Mouse (Mus musculus) CH12.LX (cell line): ENCODE data around the gene Tyrobp. TPM values are rescaled to one million over a fixed set of nuclear protein-coding genes. Genes with fewer than 3 reads are reported as not detected.

Experiments used
- DNase-seq: peaks from one replicate; pipeline ENCODE4 v3.0.0-alpha.2; 2013; ENCODE audit errors: extremely low read depth
- H3K27ac ChIP-seq: 2 replicates; pipeline ENCODE4 v1.5.1; 2012; ENCODE audit warnings: low read depth, mild to moderate bottlenecking, control low read depth, moderate library complexity; ENCODE audit not compliant: insufficient read depth
- H3K27me3 ChIP-seq: replicated peaks from 2 replicates; pipeline ENCODE3; 2012; ENCODE audit warnings: inconsistent platforms
- H3K36me3 ChIP-seq, 2 experiments: replicated peaks in 1 of 2; 2 replicates each; pipeline versions ENCODE3 to v1.6.1; 2012; ENCODE audit warnings: inconsistent platforms in 1 of 2, low read length in 1 of 2, mild to moderate bottlenecking in 1 of 2, mixed read lengths in 1 of 2, moderate library complexity in 1 of 2; ENCODE audit not compliant: control insufficient read depth in 1 of 2, insufficient read depth in 1 of 2
- H3K4me1 ChIP-seq, 2 experiments: 2 replicates each; pipeline ENCODE4 v1.6.1; 2012; ENCODE audit warnings: inconsistent platforms in 1 of 2, moderate library complexity in 1 of 2; ENCODE audit not compliant: insufficient read depth in 2 of 2, control insufficient read depth in 1 of 2
- H3K4me2 ChIP-seq: 2 replicates; pipeline ENCODE4 v1.6.1; 2012; ENCODE audit warnings: low read depth, mild to moderate bottlenecking, control low read depth; ENCODE audit not compliant: poor library complexity, insufficient read depth, severe bottlenecking
- H3K4me3 ChIP-seq, 3 experiments: fragments of 150-350 bp in 1 of 3; sonication (generic) in 1 of 3; replicated peaks in 1 of 3; 2 replicates each; pipeline versions ENCODE3 to v1.5.1; 2011 to 2012; ENCODE audit warnings: low read depth in 2 of 3, low read length in 2 of 3, mild to moderate bottlenecking in 2 of 3, moderate library complexity in 2 of 3, control low read depth in 1 of 3, improper control_type of control experiment in 1 of 3, inconsistent platforms in 1 of 3, mixed read lengths in 1 of 3; ENCODE audit not compliant: poor library complexity in 1 of 3
- H3K79me2 ChIP-seq: replicated peaks from 2 replicates; pipeline ENCODE4 v1.6.1; 2012; ENCODE audit warnings: mild to moderate bottlenecking, moderate library complexity; ENCODE audit not compliant: control insufficient read depth, poor library complexity, insufficient read depth, severe bottlenecking; ENCODE audit errors: extremely low read depth
- H3K9ac ChIP-seq: 2 replicates; pipeline ENCODE4 v1.6.1; 2012; ENCODE audit warnings: low read depth, mild to moderate bottlenecking, control low read depth, moderate library complexity; ENCODE audit not compliant: insufficient read depth
- H3K9me3 ChIP-seq: replicated peaks from 2 replicates; pipeline ENCODE3; 2012; ENCODE audit warnings: low read length, inconsistent platforms, mixed read lengths
- BHLHE40 ChIP-seq: IDR thresholded peaks from 2 replicates; pipeline ENCODE4 v1.6.1; 2011; ENCODE audit warnings: mild to moderate bottlenecking, low read depth, low read length, improper control_type of control experiment
- CHD1 ChIP-seq: IDR thresholded peaks from 2 replicates; pipeline ENCODE4 v1.6.1; 2012; ENCODE audit warnings: low read depth, low read length, improper control_type of control experiment, inconsistent platforms
- CHD2 ChIP-seq: IDR thresholded peaks from 2 replicates; pipeline ENCODE4 v1.6.1; 2011; ENCODE audit warnings: low read length, improper control_type of control experiment
- CTCF ChIP-seq, 2 experiments: IDR thresholded peaks in 1 of 2; conservative IDR thresholded peaks in 1 of 2; 2 replicates each; pipeline ENCODE4 v1.5.1; 2011 to 2012; ENCODE audit warnings: low read depth in 2 of 2, low read length in 2 of 2, improper control_type of control experiment in 1 of 2, inconsistent platforms in 1 of 2, mild to moderate bottlenecking in 1 of 2, moderate library complexity in 1 of 2
- E2F4 ChIP-seq: IDR thresholded peaks from 2 replicates; pipeline ENCODE4 v1.6.1; 2011; ENCODE audit warnings: low read depth, low read length, improper control_type of control experiment; ENCODE audit not compliant: insufficient replicate concordance
- ELF1 ChIP-seq: IDR thresholded peaks from 2 replicates; pipeline ENCODE4 v1.6.1; 2014; ENCODE audit warnings: low read depth, mild to moderate bottlenecking, inconsistent platforms, low read length, improper control_type of control experiment
- EP300 ChIP-seq: IDR thresholded peaks from 2 replicates; pipeline ENCODE4 v1.6.1; 2011; ENCODE audit warnings: low read length, improper control_type of control experiment
- ETS1 ChIP-seq: conservative IDR thresholded peaks from 2 replicates; pipeline ENCODE4 v1.6.1; 2012; ENCODE audit warnings: low read depth, mild to moderate bottlenecking, inconsistent platforms, low read length, improper control_type of control experiment, moderate library complexity
- GABPA ChIP-seq: IDR thresholded peaks from 2 replicates; pipeline ENCODE4 v1.6.1; 2012; ENCODE audit warnings: low read depth, low read length, improper control_type of control experiment, inconsistent platforms; ENCODE audit not compliant: insufficient replicate concordance
- HCFC1 ChIP-seq: IDR thresholded peaks from 2 replicates; pipeline ENCODE4 v1.6.1; 2012; ENCODE audit warnings: low read depth, mild to moderate bottlenecking, inconsistent platforms, low read length, improper control_type of control experiment
- IRF4 ChIP-seq: IDR thresholded peaks from 2 replicates; pipeline ENCODE4 v1.6.1; 2014; ENCODE audit warnings: low read depth, mild to moderate bottlenecking, inconsistent platforms, low read length, improper control_type of control experiment
- JUN ChIP-seq: IDR thresholded peaks from 2 replicates; pipeline ENCODE4 v1.6.1; 2011; ENCODE audit warnings: low read depth, mild to moderate bottlenecking, low read length, improper control_type of control experiment, moderate library complexity; ENCODE audit not compliant: insufficient read depth
- JUND ChIP-seq: conservative IDR thresholded peaks from 2 replicates; pipeline ENCODE4 v1.6.1; 2011; ENCODE audit warnings: low read depth, low read length, improper control_type of control experiment
- KAT2A ChIP-seq: IDR thresholded peaks from 2 replicates; pipeline ENCODE4 v1.6.1; 2012; ENCODE audit warnings: low read length, improper control_type of control experiment, inconsistent platforms; ENCODE audit not compliant: insufficient replicate concordance
- MAFK ChIP-seq: IDR thresholded peaks from 2 replicates; pipeline ENCODE4 v1.6.1; 2011; ENCODE audit warnings: low read length, improper control_type of control experiment; ENCODE audit not compliant: insufficient replicate concordance
- MAX ChIP-seq: IDR thresholded peaks from 2 replicates; pipeline ENCODE4 v1.6.1; 2011; ENCODE audit warnings: low read length, improper control_type of control experiment
- MAZ ChIP-seq: IDR thresholded peaks from 2 replicates; pipeline ENCODE4 v1.6.1; 2012; ENCODE audit warnings: low read depth, mild to moderate bottlenecking, inconsistent platforms, low read length, improper control_type of control experiment, moderate library complexity
- MEF2A ChIP-seq: IDR thresholded peaks from 2 replicates; pipeline ENCODE4 v1.6.1; 2014; ENCODE audit warnings: low read depth, mild to moderate bottlenecking, inconsistent platforms, low read length, improper control_type of control experiment, borderline replicate concordance
- MXI1 ChIP-seq: IDR thresholded peaks from 2 replicates; pipeline ENCODE4 v1.6.1; 2011; ENCODE audit warnings: mild to moderate bottlenecking, low read depth, low read length, improper control_type of control experiment
- MYC ChIP-seq: IDR thresholded peaks from 2 replicates; pipeline ENCODE4 v1.6.1; 2011; ENCODE audit warnings: low read depth, mild to moderate bottlenecking, improper control_type of control experiment, low read length
- NELFE ChIP-seq: IDR thresholded peaks from 2 replicates; pipeline ENCODE4 v1.6.1; 2011; ENCODE audit warnings: low read depth, low read length, improper control_type of control experiment
- NRF1 ChIP-seq: IDR thresholded peaks from 2 replicates; pipeline ENCODE4 v1.6.1; 2014; ENCODE audit warnings: low read depth, mild to moderate bottlenecking, inconsistent platforms, low read length, improper control_type of control experiment, moderate library complexity
- PAX5 ChIP-seq: IDR thresholded peaks from 2 replicates; pipeline ENCODE4 v1.6.1; 2012; ENCODE audit warnings: low read length, inconsistent platforms, mixed read lengths
- POLR2A ChIP-seq: IDR thresholded peaks from 2 replicates; pipeline ENCODE4 v1.6.1; 2011; ENCODE audit warnings: low read depth, mild to moderate bottlenecking, improper control_type of control experiment, low read length
- POLR2AphosphoS2 ChIP-seq: IDR thresholded peaks from 2 replicates; pipeline ENCODE4 v1.6.1; 2011; ENCODE audit warnings: low read depth, low read length, improper control_type of control experiment
- RAD21 ChIP-seq: IDR thresholded peaks from 2 replicates; pipeline ENCODE4 v1.6.1; 2011; ENCODE audit warnings: low read depth, mild to moderate bottlenecking, low read length, improper control_type of control experiment, moderate library complexity
- RCOR1 ChIP-seq: conservative IDR thresholded peaks from 2 replicates; pipeline ENCODE4 v1.6.1; 2012; ENCODE audit warnings: low read depth, mild to moderate bottlenecking, inconsistent platforms, low read length, improper control_type of control experiment
- SIN3A ChIP-seq: IDR thresholded peaks from 2 replicates; pipeline ENCODE4 v1.6.1; 2012; ENCODE audit warnings: low read length, improper control_type of control experiment, inconsistent platforms
- SMC3 ChIP-seq: IDR thresholded peaks from 2 replicates; pipeline ENCODE4 v1.6.1; 2011; ENCODE audit warnings: low read depth, low read length, improper control_type of control experiment
- TBP ChIP-seq: conservative IDR thresholded peaks from 2 replicates; pipeline ENCODE4 v1.6.1; 2011; ENCODE audit warnings: low read depth, low read length, improper control_type of control experiment
- TCF12 ChIP-seq: IDR thresholded peaks from 2 replicates; pipeline ENCODE4 v1.6.1; 2014; ENCODE audit warnings: low read depth, mild to moderate bottlenecking, inconsistent platforms, low read length, improper control_type of control experiment
- UBTF ChIP-seq: IDR thresholded peaks from 2 replicates; pipeline ENCODE4 v1.6.1; 2012; ENCODE audit warnings: low read depth, mild to moderate bottlenecking, inconsistent platforms, low read length, improper control_type of control experiment, moderate library complexity
- USF1 ChIP-seq: IDR thresholded peaks from 2 replicates; pipeline ENCODE4 v1.6.1; 2014; ENCODE audit warnings: low read depth, mild to moderate bottlenecking, inconsistent platforms, low read length, improper control_type of control experiment
- USF2 ChIP-seq: conservative IDR thresholded peaks from 2 replicates; pipeline ENCODE4 v1.6.1; 2011; ENCODE audit warnings: low read depth, low read length, improper control_type of control experiment
- ZC3H11A ChIP-seq: IDR thresholded peaks from 2 replicates; pipeline ENCODE4 v1.6.1; 2012; ENCODE audit warnings: low read depth, mild to moderate bottlenecking, inconsistent platforms, low read length, improper control_type of control experiment
- ZKSCAN1 ChIP-seq: IDR thresholded peaks from 2 replicates; pipeline ENCODE4 v1.6.1; 2012; ENCODE audit warnings: low read depth, inconsistent platforms, low read length, improper control_type of control experiment, borderline replicate concordance
- ZMIZ1 ChIP-seq: IDR thresholded peaks from 2 replicates; pipeline ENCODE4 v1.6.1; 2012; ENCODE audit warnings: low read depth, mild to moderate bottlenecking, inconsistent platforms, low read length, improper control_type of control experiment
- ZNF384 ChIP-seq: IDR thresholded peaks from 2 replicates; pipeline ENCODE4 v1.6.1; 2012; ENCODE audit warnings: low read depth, low read length, improper control_type of control experiment, inconsistent platforms
- dilution Hi-C: fragments of 300-500 bp; cut with MboI; formaldehyde crosslinking; loops from 2 replicates; pipeline ENCODE4 v1.14.3; 2020; ENCODE audit warnings: low sequenced_read_pairs; ENCODE audit not compliant: extremely low pct_unique_long_range_greater_than_20kb, extremely low pct_ligation_motif_present
- in situ Hi-C: fragments of 300-500 bp; cut with MboI; formaldehyde crosslinking; loops from 3 replicates; pipeline ENCODE4 v1.14.3; 2019; ENCODE audit warnings: low sequenced_read_pairs, low pct_ligation_motif_present, low pct_unique_long_range_greater_than_20kb, mixed read lengths
- polyA plus RNA-seq: library from polyadenylated mRNA; unstranded; fragments of >175 nt; gene quantifications from 2 replicates; pipeline ENCODE4 v1.2.1, GENCODE M21; 2012; ENCODE audit warnings: low read depth; ENCODE audit not compliant: insufficient read length
- total RNA-seq, 2 experiments: library from RNA; depleted of rRNA; stranded (reverse); fragments of 300-350 nt in 1 of 2; fragments of >200 nt in 1 of 2; gene quantifications; 2 replicates each; pipeline ENCODE4 v1.2.3; 2012 to 2014

The Tyrobp gene
- total and polyA plus RNA-seq, 3 experiments = 4.2 to 18.9 (median 13.0) TPM

- H3K36me3 ChIP-seq = no peaks in the 10 kb centered on the region
- H3K4me2 ChIP-seq = peak overlapping the region; percentile 55
- peak overlapping the region; percentile 24; the same call in 1 of the 2 replicates for H3K9ac ChIP-seq
- DNase-seq = peak; percentile 96
- dilution Hi-C loops = no loop called here
- in situ Hi-C loops = no loop called here
- TF ChIP-seq SMC3 = peak; percentile 99
- TF ChIP-seq ZC3H11A = peak; percentile 37
- TF ChIP-seq MYC = peak; percentile 83; the same call in 1 of the 2 replicates
- no peak for TF ChIP-seq EP300
- no peak for TF ChIP-seq TBP
- TF ChIP-seq MEF2A = peak; percentile 62
- TF ChIP-seq RAD21 = peak; percentile 92
- no peak for TF ChIP-seq ZNF384
- TF ChIP-seq MAZ = no peak
- TF ChIP-seq ZKSCAN1 = no peak
- peak; percentile 74; the same call in 1 of the 2 replicates for TF ChIP-seq TCF12
- no peak for TF ChIP-seq JUN
- no peak for TF ChIP-seq SIN3A
- 0 out of 2 replicates have a peak, but pooled peaks have one; percentile 42 for TF ChIP-seq ZMIZ1
- TF ChIP-seq RCOR1 = no peak
- peak; percentile 27 to 97; a peak in 2 of 4 replicates for TF ChIP-seq CTCF (conservative IDR thresholded peaks at IDR 0.05 in 1 of 2, IDR thresholded peaks at IDR 0.05 in 1 of 2; ENCODE audit: low read depth in 2 of 2, low read length in 2 of 2)
- TF ChIP-seq CHD1 = no peak
- TF ChIP-seq CHD2 = no peak
- peak; percentile 38; the same call in 1 of the 2 replicates for TF ChIP-seq IRF4
- TF ChIP-seq MXI1 = peak; percentile 81; the same call in 1 of the 2 replicates
- peak; percentile 98 for TF ChIP-seq HCFC1
- no peak for TF ChIP-seq USF1
- peak; percentile 73 for TF ChIP-seq ELF1
- peak; percentile 59 for TF ChIP-seq NRF1
- no peak for TF ChIP-seq USF2
- TF ChIP-seq UBTF = no peak
- peak; percentile 72 for TF ChIP-seq POLR2A
- TF ChIP-seq ETS1 = no peak
- TF ChIP-seq NELFE = peak; percentile 66
- TF ChIP-seq E2F4 = no peak
- TF ChIP-seq PAX5 = no peak
- TF ChIP-seq JUND = no peak
- TF ChIP-seq BHLHE40 = 0 out of 2 replicates have a peak, but pooled peaks have one; percentile 17
- TF ChIP-seq MAX = peak; percentile 68; the same call in 1 of the 2 replicates
- TF ChIP-seq GABPA = peak; percentile 75; the same call in 1 of the 2 replicates
- TF ChIP-seq KAT2A = peak; percentile 97; the same call in 1 of the 2 replicates
- TF ChIP-seq POLR2AphosphoS2 = no peak
- no peak for TF ChIP-seq MAFK
- TF ChIP-seq, all 38 proteins: peak for 19
- no peaks in the 10 kb centered on the region for H3K79me2 ChIP-seq
- H3K27ac ChIP-seq = no peak overlapping the region
- H3K4me3 ChIP-seq = peak overlapping the region; percentile 34 to 50 (median 49)
- peaks cover 4% of the 10 kb centered on the region for H3K9me3 ChIP-seq
- peaks cover 47% of the 10 kb centered on the region for H3K27me3 ChIP-seq
- H3K4me1 ChIP-seq = no peaks in the 10 kb centered on the region; a peak in 1 of 4 replicates
Observed at GRCm38 (mm10) chr7:30373501-30373962, 40.0 kb upstream of the Tyrobp start.
